Mouse (Mus musculus) megakaryocyte-erythroid progenitor cell, adult 5-6 weeks (primary cell): ENCODE measurements around the gene Lnpep. TPM values are rescaled to one million over a fixed set of nuclear protein-coding genes. Genes with fewer than 3 reads are reported as not detected.
"Not testable (repeated sequence)": the region's sequence is repeated elsewhere in the genome, so short reads cannot be mapped to it uniquely, and the experiment has no call there.

Experiments used
- ATAC-seq: replicated peaks from 2 replicates; pipeline ENCODE4 v1.8.0; 2016; ENCODE audit warnings: mild to moderate bottlenecking, inconsistent platforms; ENCODE audit not compliant: severe bottlenecking, poor library complexity, low FRiP score, low TSS enrichment
- total RNA-seq, 2 experiments: library from RNA; stranded (forward) in 1 of 2; stranded (reverse) in 1 of 2; fragments of 200-1000, 215-1000 nt in 1 of 2; fragments of >200 nt in 1 of 2; fragmentation: Nextera tagmentation in 1 of 2; gene quantifications; 2 replicates each; pipeline ENCODE4 v1.2.3; 2014 to 2017

Lnpep gene
- total RNA-seq, 2 experiments from 2014 or later = 34.2 to 40.1 TPM

DNA sequence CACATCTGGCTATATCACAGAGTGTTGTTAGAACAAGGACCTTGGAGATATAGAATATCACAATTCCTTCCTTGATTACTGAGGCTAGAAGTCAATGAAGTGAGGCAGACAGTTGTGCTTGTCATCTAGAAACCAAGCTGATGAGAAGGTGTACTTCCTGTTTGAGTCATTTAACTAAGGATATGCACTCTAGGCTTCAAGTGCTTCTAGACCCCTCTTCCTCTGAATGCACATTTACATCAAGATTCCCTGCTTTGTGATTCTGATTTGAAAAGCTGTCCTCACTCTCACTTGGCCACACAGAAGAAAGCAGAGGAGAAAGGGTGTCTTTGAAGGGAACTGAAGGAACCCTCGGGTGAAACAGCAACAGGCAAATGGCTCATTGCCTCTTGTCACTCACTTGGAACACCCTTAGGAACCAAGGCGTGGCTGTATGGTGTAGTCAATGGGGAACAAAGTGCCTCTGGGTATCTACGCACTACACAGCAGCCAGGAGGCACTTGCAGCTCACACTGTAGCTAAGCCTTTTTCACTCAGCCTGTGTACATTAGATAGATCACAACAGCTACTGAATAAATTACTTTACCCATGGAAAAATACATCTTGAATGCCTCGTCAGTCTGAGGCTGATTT is 108.3 kb downstream of the Lnpep start:
- ATAC-seq = no peak

GRCm38 (mm10) chr17:17506677-17507076 is 118.2 kb downstream of the Lnpep start:
- ATAC-seq = no peak

DNA sequence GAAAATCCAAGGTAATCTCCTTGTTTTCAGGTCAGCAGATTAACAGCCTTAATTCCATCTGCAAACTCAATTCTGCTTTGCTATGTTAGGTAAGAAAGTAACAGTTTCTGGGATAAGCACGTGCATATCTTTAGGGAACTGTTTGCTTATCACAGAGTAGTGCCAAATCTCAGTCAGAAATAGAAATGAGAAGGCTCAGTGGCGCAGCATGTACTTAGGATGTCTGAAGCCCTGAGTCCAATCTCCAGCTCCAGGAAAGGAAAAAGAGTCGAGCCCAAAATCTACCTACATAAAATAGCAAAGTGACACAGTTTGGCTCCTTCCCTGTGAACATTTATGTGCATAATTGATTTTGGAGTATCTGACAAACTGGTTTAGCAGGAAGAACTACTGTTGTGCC is 125.6 kb downstream of the Lnpep start:
- no peak for ATAC-seq

GRCm38 (mm10) chr17:17498848-17499247 is 126.0 kb downstream of the Lnpep start:
- no peak for ATAC-seq

DNA sequence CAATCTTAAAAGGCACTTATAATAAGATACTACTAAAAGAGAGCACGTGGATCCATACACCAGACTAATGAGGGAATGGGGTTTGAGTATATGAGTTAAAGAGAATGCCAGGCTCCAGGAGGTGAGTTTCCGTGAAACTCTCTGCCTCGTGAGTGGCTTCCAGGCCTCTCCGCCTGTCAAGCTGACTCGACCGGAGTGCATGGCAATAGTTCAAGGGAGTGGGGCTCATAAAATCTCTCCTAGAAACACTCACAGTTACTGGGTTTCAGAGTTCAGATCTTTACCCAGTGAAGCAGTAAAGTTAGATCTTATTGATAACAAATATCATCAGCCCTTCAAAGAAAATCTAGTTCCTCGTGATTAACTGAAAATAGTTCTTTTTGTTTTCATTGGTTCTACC is 128.1 kb downstream of the Lnpep start:
- ATAC-seq = no peak

GRCm38 (mm10) chr17:17496234-17496633 is 128.6 kb downstream of the Lnpep start:
- ATAC-seq = not testable (repeated sequence)

DNA sequence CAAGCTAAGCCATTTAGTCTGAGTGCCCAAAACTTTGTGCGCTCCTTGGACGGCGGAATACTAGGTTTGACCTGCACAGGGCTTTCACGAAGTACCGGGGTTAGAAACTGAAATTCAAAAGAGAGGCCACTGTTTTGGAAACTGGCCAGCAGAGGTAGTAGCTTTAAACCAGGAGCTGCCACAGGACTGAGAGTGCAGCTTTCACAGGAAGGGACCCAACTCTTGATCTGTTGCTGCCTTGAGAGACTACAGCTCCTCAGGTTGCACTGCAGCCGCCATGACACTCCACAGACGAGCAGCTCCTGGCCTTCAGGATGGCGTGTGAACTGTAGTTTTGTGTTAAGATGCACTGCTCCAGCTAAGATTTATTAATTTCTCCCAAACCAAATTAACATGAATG is 132.7 kb downstream of the Lnpep start:
- ATAC-seq = no peak

GRCm38 (mm10) chr17:17491622-17492001 is 133.2 kb downstream of the Lnpep start:
- ATAC-seq = no peak

- no peak for ATAC-seq
These were observed 133.8 kb downstream of the Lnpep start for GRCm38 (mm10) chr17:17490820-17491621.

DNA sequence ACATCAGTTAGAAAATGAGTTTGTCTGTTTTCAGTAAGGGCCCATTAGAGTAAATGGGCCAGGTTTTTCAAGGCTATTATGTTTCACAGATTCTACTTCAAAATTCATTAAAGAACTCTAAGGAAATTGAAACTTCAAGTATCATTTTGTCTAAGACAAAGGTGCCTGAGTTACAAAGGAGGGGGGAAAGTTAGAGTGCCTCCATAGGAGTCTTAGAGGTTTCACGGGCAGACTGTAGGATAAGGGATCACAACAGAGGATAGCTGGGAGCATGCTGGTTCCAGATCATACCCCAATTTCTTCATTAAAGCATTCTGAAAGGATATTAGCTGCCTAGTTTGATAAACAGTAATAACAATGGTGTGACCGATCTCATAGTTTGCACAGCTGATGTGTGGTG is 139.1 kb downstream of the Lnpep start:
- ATAC-seq = no peak

Other genes with a start within 250 kb of the Lnpep start
- not detected in 2 replicates for gene Lix1, start 222.4 kb downstream of the Lnpep start, total RNA-seq (2014; fragmentation: Nextera tagmentation)
- not detected in 2 replicates for gene Lix1, start 222.4 kb downstream of the Lnpep start, total RNA-seq (2017)
- gene Vmn2r90, start 78.7 kb upstream of the Lnpep start, total RNA-seq (2014; fragmentation: Nextera tagmentation) = not detected in 2 replicates
- gene Vmn2r90, start 78.7 kb upstream of the Lnpep start, total RNA-seq (2017) = not detected in 2 replicates
- 2.9 and 4.6 TPM in 2 replicates for gene Spaca6, start 202.1 kb upstream of the Lnpep start, total RNA-seq (2014; fragmentation: Nextera tagmentation)
- 0.69 TPM in 1 of 2 replicates, not detected in the other for gene Spaca6, start 202.1 kb upstream of the Lnpep start, total RNA-seq (2017)
- gene Has1, start 230.2 kb upstream of the Lnpep start, total RNA-seq (2014; fragmentation: Nextera tagmentation) = not detected in 2 replicates
- not detected in 2 replicates for gene Has1, start 230.2 kb upstream of the Lnpep start, total RNA-seq (2017)